Mouse (Mus musculus) midbrain, embryonic 13.5 days (tissue): ENCODE data around the gene Mpv17l2. TPM values are rescaled to one million over a fixed set of nuclear protein-coding genes. Genes with fewer than 3 reads are reported as not detected.
A peak's percentile ranks its signal among the peaks of the same experiment; 100 is the strongest.

Experiments used
- ATAC-seq: fragments of 200-750 bp; cut with Nextera tagmentation; 2 replicates; pipeline ENCODE4 v1.8.0; 2017; ENCODE audit warnings: mild to moderate bottlenecking, moderate TSS enrichment, moderate library complexity
- H3K27ac ChIP-seq: fragments of 300-500 bp; sonication (generic); 2 replicates; pipeline ENCODE4 v1.5.1; 2015; ENCODE audit warnings: inconsistent platforms, mild to moderate bottlenecking, moderate library complexity
- H3K27me3 ChIP-seq: fragments of 300-500 bp; sonication (generic); 2 replicates; pipeline ENCODE4 v1.6.1; 2015; ENCODE audit warnings: mild to moderate bottlenecking, inconsistent platforms
- H3K36me3 ChIP-seq: fragments of 300-500 bp; sonication (generic); 2 replicates; pipeline ENCODE4 v1.6.1; 2015; ENCODE audit warnings: mild to moderate bottlenecking, inconsistent platforms
- H3K4me1 ChIP-seq: fragments of 300-500 bp; sonication (generic); replicated peaks from 2 replicates; pipeline ENCODE4 v1.6.1; 2015; ENCODE audit warnings: inconsistent platforms
- H3K4me2 ChIP-seq: fragments of 300-500 bp; sonication (generic); replicated peaks from 2 replicates; pipeline ENCODE4 v1.6.1; 2015; ENCODE audit warnings: moderate library complexity, mild to moderate bottlenecking, inconsistent platforms
- H3K4me3 ChIP-seq: fragments of 300-500 bp; sonication (generic); replicated peaks from 2 replicates; pipeline ENCODE4 v1.5.1; 2015; ENCODE audit warnings: mild to moderate bottlenecking, inconsistent platforms
- H3K9ac ChIP-seq: fragments of 300-500 bp; sonication (generic); replicated peaks from 2 replicates; pipeline ENCODE4 v1.6.1; 2015; ENCODE audit warnings: mild to moderate bottlenecking, inconsistent platforms
- H3K9me3 ChIP-seq: fragments of 300-500 bp; sonication (generic); 2 replicates; pipeline ENCODE4 v1.6.1; 2016; ENCODE audit warnings: mild to moderate bottlenecking, inconsistent platforms
- WGBS: fragments of 180-500 bp; shearing (Covaris S2); methylation state at CpG from one replicate; pipeline ENCODE4 v1.1.7; 2015; 5-methylcytosine and 5-hydroxymethylcytosine counted together
- polyA plus RNA-seq: library from polyadenylated mRNA; unstranded; fragments of >200 nt; fragmentation: Nextera tagmentation; extraction: Ambion mirVana; gene quantifications from 2 replicates; pipeline ENCODE4 v1.2.1, GENCODE M21; 2015

Mpv17l2 gene
- polyA plus RNA-seq, 1 experiment from 2014 or later, result 38.4 TPM

DNA sequence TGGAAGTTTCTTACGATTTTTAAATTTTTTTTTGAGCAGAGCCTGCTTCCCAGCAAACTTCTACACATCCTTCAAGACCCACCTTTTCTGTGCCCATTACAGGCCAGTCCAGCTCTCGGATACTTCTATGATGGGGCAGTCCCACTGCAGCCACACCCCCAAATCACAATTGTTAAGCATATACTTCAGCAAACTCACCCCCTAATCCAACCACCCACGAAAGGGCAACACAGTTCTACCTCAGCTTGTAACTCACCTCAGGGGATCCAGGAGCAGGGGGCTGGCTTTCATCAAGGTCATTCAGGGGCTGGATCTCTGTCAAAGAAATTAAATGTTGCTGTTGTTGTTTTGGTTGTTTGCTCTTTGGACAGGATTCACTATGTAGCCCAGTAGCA is 26.3 kb upstream of the Mpv17l2 start:
- Histone ChIP-seq H3K27me3 (peaks cover 12% of the 10 kb centered on the region; the same call in 1 of the 2 replicates), H3K4me2 (no peak overlapping the region), H3K4me1 (peaks cover 21% of the 10 kb centered on the region), H3K4me3 (no peak overlapping the region), H3K9ac (no peak overlapping the region), H3K9me3 (no peaks in the 10 kb centered on the region), H3K27ac (no peak overlapping the region), H3K36me3 (peaks cover 68% of the 10 kb centered on the region)
- no peak for ATAC-seq
- WGBS, result 93% methylated on average over 3 of the region's 3 CpGs

DNA sequence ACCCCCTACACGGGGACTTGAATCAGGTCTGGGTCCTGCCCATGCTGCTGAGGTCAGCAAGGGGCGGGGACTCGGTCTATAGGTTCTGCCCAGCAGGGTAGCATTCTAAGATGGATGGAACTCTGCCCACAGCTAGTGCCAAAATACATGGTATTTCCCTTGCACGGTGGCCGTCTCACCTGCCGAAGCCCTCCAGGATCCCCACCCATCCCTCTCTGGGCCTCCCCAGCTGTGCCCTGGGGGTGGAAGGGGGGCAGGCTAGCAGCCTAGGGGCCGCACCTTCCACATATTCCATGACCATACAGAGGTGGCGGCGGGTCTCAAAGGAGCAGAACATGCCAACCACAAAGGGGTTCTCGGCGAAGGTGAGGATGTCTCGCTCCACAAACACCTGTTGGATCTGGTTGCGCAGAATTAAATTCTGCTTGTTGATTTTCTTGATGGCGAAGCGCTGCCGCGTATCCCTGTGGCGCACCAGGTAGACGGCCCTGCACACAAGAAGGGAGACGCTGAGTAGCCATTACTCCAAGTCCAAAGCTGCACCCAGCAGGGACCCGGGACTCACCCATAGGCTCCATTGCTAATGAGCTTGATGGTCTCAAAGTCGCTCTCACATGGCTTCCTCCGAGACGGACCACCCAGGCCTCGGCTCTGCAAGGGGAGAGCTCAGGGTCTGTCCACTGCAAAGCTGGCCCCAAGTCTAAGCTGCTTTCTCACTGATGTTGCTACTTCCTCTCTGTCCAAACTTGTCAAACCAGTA is 25.7 kb upstream of the Mpv17l2 start:
- peaks cover 73% of the 10 kb centered on the region for H3K36me3 ChIP-seq
- no peak overlapping the region for H3K4me3 ChIP-seq
- no peaks in the 10 kb centered on the region for H3K9me3 ChIP-seq
- H3K4me2 ChIP-seq, result no peak overlapping the region
- ATAC-seq, result no peak
- WGBS, result 86% methylated on average over 25 of the region's 25 CpGs
- H3K4me1 ChIP-seq, result peaks cover 16% of the 10 kb centered on the region
- no peak overlapping the region for H3K27ac ChIP-seq
- peaks cover 12% of the 10 kb centered on the region; the same call in 1 of the 2 replicates for H3K27me3 ChIP-seq
- no peak overlapping the region for H3K9ac ChIP-seq

DNA sequence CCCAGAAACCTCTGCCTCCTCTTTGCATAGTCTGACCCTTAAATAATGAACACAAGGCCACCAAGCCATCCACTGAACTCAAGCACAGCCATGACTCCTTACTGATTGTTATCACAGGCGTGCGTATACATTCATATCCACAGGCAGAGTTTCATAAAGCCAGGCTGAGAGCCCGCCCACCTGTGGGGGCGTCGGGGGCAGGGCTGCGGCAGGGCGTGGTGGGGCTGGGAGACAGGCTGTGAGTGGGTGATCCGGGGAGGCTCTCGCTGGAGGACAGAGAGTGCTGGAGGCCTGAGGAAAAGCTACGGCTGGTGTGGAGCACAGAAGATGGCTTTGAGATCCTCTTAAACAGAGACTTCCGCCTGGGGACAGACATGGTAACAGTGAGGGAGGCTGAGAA is 19.3 kb upstream of the Mpv17l2 start:
- no peak overlapping the region for H3K27ac ChIP-seq
- 0 out of 2 replicates have a peak overlapping the region, but pooled peaks have one; percentile 19 for H3K9ac ChIP-seq
- ATAC-seq, result no peak
- 85% methylated on average over 11 of the region's 11 CpGs for WGBS
- peaks cover 24% of the 10 kb centered on the region for H3K4me1 ChIP-seq
- no peak overlapping the region for H3K4me2 ChIP-seq
- no peaks in the 10 kb centered on the region for H3K9me3 ChIP-seq
- peaks cover 62% of the 10 kb centered on the region for H3K36me3 ChIP-seq
- H3K4me3 ChIP-seq, result no peak overlapping the region
- H3K27me3 ChIP-seq, result no peaks in the 10 kb centered on the region

DNA sequence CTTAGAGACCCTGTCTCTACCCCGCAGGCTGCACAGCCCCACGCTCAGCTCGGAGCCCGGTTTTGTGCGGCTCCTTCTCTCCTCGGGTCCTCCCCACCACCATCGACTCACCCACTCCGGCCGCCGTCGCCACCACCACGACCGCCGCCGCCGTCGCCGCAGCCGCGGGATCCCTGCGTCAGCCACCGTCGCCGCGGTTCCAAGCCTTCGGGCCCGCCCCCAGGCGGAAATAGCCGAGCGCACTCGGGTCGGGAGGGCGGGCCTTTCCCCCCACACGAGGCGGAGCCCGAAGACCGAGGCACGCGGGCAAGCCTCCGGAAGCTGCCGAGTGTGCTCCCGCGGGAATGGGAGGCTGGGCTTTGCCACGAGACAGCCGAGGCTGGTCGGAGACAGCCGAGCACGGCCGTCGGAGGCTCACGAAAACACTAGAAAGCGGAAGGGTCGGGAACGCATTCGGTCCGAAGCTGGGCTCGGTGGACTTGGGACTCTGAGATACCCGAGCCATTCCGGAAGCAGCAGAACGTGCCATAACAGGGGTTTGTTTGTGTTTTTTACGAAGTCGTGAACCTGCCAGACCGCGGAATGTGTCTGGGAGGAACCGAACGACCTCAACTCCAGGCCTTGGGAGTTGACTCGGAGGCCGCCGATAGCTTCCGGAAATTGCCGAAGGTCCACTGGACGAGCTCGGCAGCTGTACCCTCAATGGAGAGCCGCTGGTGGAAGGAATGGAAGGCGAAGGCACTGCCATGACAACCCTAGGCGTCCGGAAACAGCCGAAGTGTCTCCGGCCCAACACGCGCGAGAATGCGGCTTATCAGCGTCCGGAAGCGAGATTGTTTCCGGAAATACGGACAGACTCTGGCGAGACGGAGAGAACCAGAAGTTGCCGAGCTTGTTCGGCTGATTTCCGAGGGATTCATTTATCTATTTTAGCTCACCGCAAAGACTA is 16.0 kb upstream of the Mpv17l2 start, which contains the start of gene Pik3r2:
Gene Pik3r2 (minus strand): TSS at position 218 of the 949 bp plus-strand sequence.
- Histone ChIP-seq H3K4me1 (peaks cover 47% of the 10 kb centered on the region), H3K36me3 (peaks cover 67% of the 10 kb centered on the region), H3K9me3 (no peaks in the 10 kb centered on the region), H3K4me3 (peak within 1 kb of the TSS; percentile 82), H3K27ac (peak within 1 kb of the TSS; percentile 96), H3K9ac (peak within 1 kb of the TSS; percentile 98), H3K27me3 (no peaks in the 10 kb centered on the region), H3K4me2 (peak within 1 kb of the TSS; percentile 87)
- peak; percentile 94 for ATAC-seq
- under 1% methylated on average over 94 of the region's 94 CpGs for WGBS

DNA sequence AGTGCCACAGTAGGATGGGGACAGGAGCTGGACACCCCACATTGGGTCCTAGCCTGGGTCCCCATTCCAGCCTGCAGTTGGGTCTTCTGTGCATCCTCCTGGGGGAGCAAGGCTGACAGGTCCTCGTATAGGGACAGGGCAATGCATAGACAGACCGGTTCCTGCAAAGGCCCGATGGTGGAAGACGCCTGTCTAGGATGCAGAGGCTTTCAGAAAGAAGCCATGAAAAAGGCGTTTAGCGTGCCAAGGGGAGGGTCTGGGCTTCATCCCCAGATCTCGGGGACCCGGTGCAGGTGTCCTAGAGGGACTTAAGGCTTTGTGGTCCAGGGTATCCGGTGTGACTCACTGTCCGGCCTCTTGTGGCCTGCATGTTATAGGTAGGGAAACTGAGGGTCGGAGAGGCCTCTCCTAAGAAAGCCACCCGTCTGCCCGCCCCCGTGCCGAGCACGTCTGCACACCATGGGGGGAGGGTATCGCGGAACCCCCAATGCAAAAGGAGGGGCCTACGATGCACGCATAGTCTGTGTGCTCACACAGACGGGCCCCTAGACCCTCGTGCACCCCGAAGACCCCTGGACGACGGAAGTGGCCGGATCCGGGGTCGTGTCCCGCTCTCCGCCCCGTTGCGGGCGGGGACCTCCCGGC is 15.2 kb upstream of the Mpv17l2 start:
- H3K4me3 ChIP-seq, result peak overlapping the region; percentile 82
- H3K27me3 ChIP-seq, result no peaks in the 10 kb centered on the region
- ATAC-seq, result peak; percentile 0; the same call in 1 of the 2 replicates
- H3K36me3 ChIP-seq, result peaks cover 67% of the 10 kb centered on the region
- 3% methylated on average over 34 of the region's 34 CpGs for WGBS
- H3K4me1 ChIP-seq, result peaks cover 47% of the 10 kb centered on the region
- no peaks in the 10 kb centered on the region for H3K9me3 ChIP-seq
- peak overlapping the region; percentile 98 for H3K9ac ChIP-seq
- peak overlapping the region; percentile 87 for H3K4me2 ChIP-seq
- peak overlapping the region; percentile 96 for H3K27ac ChIP-seq

DNA sequence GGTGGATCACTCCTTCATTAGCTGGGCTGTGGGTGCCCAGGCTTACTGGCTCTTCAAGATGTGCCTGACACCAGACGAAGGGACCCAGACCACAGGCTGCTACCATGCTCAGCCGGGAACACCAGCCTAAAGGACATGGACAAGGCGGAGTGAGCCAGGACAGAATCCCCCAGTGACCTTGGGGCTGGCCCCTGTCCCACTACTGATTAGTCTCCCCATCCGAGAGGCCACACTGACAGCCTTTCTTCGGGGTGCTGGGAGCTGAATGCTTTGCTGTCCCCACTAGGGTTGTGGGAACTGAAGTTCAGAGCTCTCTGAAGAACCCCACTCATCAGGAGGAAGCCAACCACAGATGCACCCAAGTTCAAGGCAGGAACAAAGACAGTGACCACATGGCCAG is 14.5 kb upstream of the Mpv17l2 start:
- WGBS, result 84% methylated on average over 5 of the region's 5 CpGs
- ATAC-seq, result no peak

DNA sequence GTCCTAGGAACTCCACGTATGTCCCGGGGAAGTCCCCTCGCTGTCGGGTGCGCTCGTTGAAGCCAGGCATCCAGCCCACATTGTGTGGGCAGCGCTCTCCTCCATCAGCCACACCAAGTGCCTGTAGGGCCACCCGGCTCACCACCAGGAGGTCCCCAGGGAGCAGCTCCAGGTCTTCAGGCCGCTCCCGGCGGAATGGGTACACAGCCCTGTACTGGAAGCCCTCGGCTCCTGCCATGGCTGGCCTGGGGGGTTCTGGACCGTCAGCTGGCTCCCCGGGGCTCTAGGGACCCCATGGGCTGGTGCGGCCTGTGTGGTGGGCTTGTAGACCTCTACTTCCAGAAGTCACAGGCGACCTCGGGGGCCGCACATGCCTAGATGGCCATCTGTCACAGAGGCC is 14.0 kb upstream of the Mpv17l2 start:
- ATAC-seq, result no peak
- H3K27me3 ChIP-seq, result no peaks in the 10 kb centered on the region
- H3K4me3 ChIP-seq, result peak overlapping the region; percentile 82
- peaks cover 47% of the 10 kb centered on the region for H3K4me1 ChIP-seq
- H3K4me2 ChIP-seq, result peak overlapping the region; percentile 87
- H3K9ac ChIP-seq, result peak overlapping the region; percentile 98
- H3K36me3 ChIP-seq, result peaks cover 67% of the 10 kb centered on the region
- no peak overlapping the region; the same call in 1 of the 2 replicates for H3K27ac ChIP-seq
- 96% methylated on average over 18 of the region's 18 CpGs for WGBS
- H3K9me3 ChIP-seq, result no peaks in the 10 kb centered on the region

More for the DNA sequence above, 14.5 kb upstream of the Mpv17l2 start:
- peaks cover 47% of the 10 kb centered on the region for H3K4me1 ChIP-seq
- H3K4me3 ChIP-seq, result peak overlapping the region; percentile 82
- H3K9me3 ChIP-seq, result no peaks in the 10 kb centered on the region
- H3K27ac ChIP-seq, result no peak overlapping the region
- no peaks in the 10 kb centered on the region for H3K27me3 ChIP-seq
- peak overlapping the region; percentile 98 for H3K9ac ChIP-seq
- H3K36me3 ChIP-seq, result peaks cover 67% of the 10 kb centered on the region
- H3K4me2 ChIP-seq, result peak overlapping the region; percentile 87

DNA sequence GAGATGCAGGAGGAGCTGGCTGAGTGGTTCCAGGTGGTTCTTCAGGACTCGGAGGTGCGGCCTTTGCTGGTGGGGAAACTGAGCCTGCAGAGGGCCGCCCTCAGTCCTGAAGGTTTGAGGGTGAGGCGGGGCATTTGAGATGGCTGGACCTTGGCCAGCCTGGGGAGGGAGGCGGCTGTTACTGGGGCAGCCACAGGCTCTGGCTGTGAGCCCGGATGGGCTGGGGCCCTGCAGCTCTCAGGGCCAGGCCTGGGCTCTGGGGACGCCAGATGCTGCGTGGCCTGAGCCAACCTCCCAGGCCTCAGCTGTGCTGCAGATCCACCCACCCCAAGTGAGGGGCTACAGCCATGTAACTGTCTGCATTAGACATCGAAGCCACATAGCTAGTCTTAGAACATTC is 13.1 kb upstream of the Mpv17l2 start:
- peaks cover 67% of the 10 kb centered on the region for H3K36me3 ChIP-seq
- H3K27me3 ChIP-seq, result no peaks in the 10 kb centered on the region
- H3K4me2 ChIP-seq, result peak overlapping the region; percentile 21
- no peak for ATAC-seq
- peak overlapping the region; percentile 98 for H3K9ac ChIP-seq
- H3K4me1 ChIP-seq, result peaks cover 50% of the 10 kb centered on the region
- 77% methylated on average over 9 of the region's 9 CpGs for WGBS
- no peaks in the 10 kb centered on the region for H3K9me3 ChIP-seq
- H3K4me3 ChIP-seq, result 0 out of 2 replicates have a peak overlapping the region, but pooled peaks have one; percentile 82
- peak overlapping the region; percentile 60; the same call in 1 of the 2 replicates for H3K27ac ChIP-seq

DNA sequence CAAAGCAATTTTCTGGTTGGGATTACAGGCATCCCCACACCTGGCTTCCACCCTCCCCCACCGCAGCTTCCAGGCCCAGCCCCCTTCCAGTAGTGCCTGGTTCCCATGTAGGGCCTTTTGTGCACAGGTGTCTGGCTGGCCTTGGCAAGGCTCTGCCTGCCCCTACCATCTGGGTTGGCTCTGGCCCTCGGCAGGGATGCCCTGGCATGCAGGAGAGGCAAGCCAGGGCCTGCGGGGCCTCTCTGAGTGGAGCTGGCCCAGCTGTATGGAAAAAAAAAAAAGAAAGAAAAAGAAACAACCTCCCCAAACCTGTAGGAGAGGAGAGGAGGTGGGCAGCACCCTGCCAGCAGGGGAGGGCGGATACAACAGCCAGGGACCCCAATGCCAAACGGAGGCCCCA is 12.7 kb upstream of the Mpv17l2 start:
- peaks cover 46% of the 10 kb centered on the region for H3K4me1 ChIP-seq
- no peaks in the 10 kb centered on the region for H3K9me3 ChIP-seq
- peak overlapping the region; percentile 21 for H3K4me2 ChIP-seq
- no peak overlapping the region for H3K4me3 ChIP-seq
- peak overlapping the region; percentile 98 for H3K9ac ChIP-seq
- peak overlapping the region; percentile 60; the same call in 1 of the 2 replicates for H3K27ac ChIP-seq
- H3K27me3 ChIP-seq, result no peaks in the 10 kb centered on the region
- H3K36me3 ChIP-seq, result peaks cover 68% of the 10 kb centered on the region
- no peak for ATAC-seq
- 81% methylated on average over 5 of the region's 5 CpGs for WGBS

DNA sequence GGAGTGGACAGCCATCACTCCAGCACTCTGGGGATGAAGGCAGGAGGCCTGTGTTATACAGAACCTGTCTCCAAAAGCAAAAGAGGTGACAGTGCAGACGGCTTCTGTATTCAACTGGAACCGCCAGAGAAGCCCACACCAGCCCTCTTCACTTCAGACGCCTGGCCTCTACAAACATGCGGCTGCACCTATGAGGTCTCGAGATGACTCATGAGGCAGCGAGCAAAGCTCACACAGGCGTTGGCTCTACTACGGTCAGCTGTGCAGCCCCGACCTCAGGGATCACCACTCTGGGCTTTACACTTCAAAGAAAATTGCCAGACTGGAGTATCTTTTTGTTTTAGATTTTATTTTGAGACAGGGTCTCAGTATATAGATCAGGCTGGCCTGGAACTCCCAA is 12.1 kb upstream of the Mpv17l2 start:
- Histone ChIP-seq H3K9me3 (no peaks in the 10 kb centered on the region), H3K4me3 (no peak overlapping the region), H3K4me1 (peaks cover 41% of the 10 kb centered on the region), H3K36me3 (peaks cover 69% of the 10 kb centered on the region), H3K27me3 (peaks cover under 1% of the 10 kb centered on the region; the same call in 1 of the 2 replicates), H3K9ac (peak overlapping the region; percentile 98), H3K27ac (0 out of 2 replicates have a peak overlapping the region, but pooled peaks have one; percentile 60), H3K4me2 (no peak overlapping the region)
- ATAC-seq, result no peak
- 92% methylated on average over 9 of the region's 9 CpGs for WGBS

DNA sequence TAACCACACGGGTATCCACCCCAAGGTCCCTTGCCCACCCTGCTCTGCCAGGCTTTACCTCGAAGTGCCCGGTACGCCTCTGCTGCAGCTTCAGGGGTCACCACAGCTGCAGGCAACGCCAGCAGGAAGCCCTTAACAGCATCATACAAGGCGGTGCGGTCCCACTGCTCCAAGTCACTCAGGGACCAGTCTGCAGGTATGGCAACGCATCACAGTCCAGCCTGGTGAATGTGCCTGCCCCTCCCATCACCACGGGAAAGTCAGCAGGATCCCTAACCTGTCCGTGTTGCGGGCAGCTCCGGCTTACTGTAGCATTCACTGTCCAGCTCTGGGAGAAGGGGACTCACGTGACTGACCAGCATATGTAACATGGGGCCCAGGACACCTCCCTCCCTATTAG is 11.3 kb upstream of the Mpv17l2 start:
- Histone ChIP-seq H3K4me3 (no peak overlapping the region), H3K4me2 (no peak overlapping the region), H3K36me3 (peaks cover 74% of the 10 kb centered on the region), H3K4me1 (peaks cover 36% of the 10 kb centered on the region), H3K27me3 (peaks cover 8% of the 10 kb centered on the region), H3K27ac (no peak overlapping the region), H3K9ac (no peak overlapping the region), H3K9me3 (no peaks in the 10 kb centered on the region)
- WGBS, result 96% methylated on average over 13 of the region's 13 CpGs
- ATAC-seq, result no peak
